Comparison of ENCODE assay signal across 15 mouse cellular contexts in genomic region chr17:54943380-54944047, GRCm38 (mm10).
DNase-seq lines count a peak whose midpoint lies in the region; ATAC-seq lines count a peak whose summit lies in the region.
"Had no signal": no experiment of that assay in that cellular context is flagged by ENCODE, and none has a peak within 500 bp of the region (broad histone marks: within the 10 kb centered on the region; RNA-seq: fewer than 3 reads in every experiment).

No protein-coding gene starts in this region.

- no peak for DNase-seq in forebrain, embryonic 10.5 days (ENCODE audit: extremely low spot score, low spot score)
- peak; percentile 4 to 12 for DNase-seq in layer of hippocampus, postnatal 10 days (ENCODE audit: low spot score in 2 of 2)
- DNase-seq in layer of hippocampus, postnatal 36 days = no peak
- peak; percentile 7 for DNase-seq in right cerebral cortex, postnatal 14 days
- DNase-seq in right cerebral cortex, postnatal 10 days (ENCODE audit: low spot score in 2 of 2) = no peak
- peak; percentile 35 for DNase-seq in retina, postnatal 1 day
- DNase-seq: B cell, adult 2 months; cerebellum, postnatal 25 days; kidney, adult 9 months; lung, postnatal 36 days had no signal

- H3K4me2 ChIP-seq in forebrain, embryonic 12.5 days = no peak overlapping the region
- H3K4me2 ChIP-seq: neural tube, embryonic 15.5 days had no signal

- H3K4me1 ChIP-seq in forebrain, embryonic 12.5 days = no peaks in the 10 kb centered on the region
- peaks cover 17% of the 10 kb centered on the region for H3K4me1 ChIP-seq in forebrain, embryonic 10.5 days
- H3K4me1 ChIP-seq: neural tube, embryonic 15.5 days had no signal

- no peak overlapping the region for H3K27ac ChIP-seq in forebrain, embryonic 12.5 days
- H3K27ac ChIP-seq in forebrain, embryonic 10.5 days = no peak overlapping the region
- H3K27ac ChIP-seq: left cerebral cortex, adult 2 months; neural tube, embryonic 15.5 days had no signal

- no peaks in the 10 kb centered on the region for H3K36me3 ChIP-seq in forebrain, embryonic 12.5 days (replicated peaks)
- H3K36me3 ChIP-seq in forebrain, embryonic 10.5 days (replicated peaks) = no peaks in the 10 kb centered on the region
- H3K36me3 ChIP-seq: neural tube, embryonic 15.5 days had no signal

- no peaks in the 10 kb centered on the region for H3K9me3 ChIP-seq in forebrain, embryonic 12.5 days
- H3K9me3 ChIP-seq in forebrain, embryonic 10.5 days = no peaks in the 10 kb centered on the region
- H3K9me3 ChIP-seq: neural tube, embryonic 15.5 days had no signal

- H3K27me3 ChIP-seq in forebrain, embryonic 12.5 days = no peaks in the 10 kb centered on the region
- H3K27me3 ChIP-seq in forebrain, embryonic 10.5 days (ENCODE audit: poor library complexity, severe bottlenecking) = no peaks in the 10 kb centered on the region
- H3K27me3 ChIP-seq: neural tube, embryonic 15.5 days had no signal

- H3K4me3 ChIP-seq in forebrain, embryonic 12.5 days (replicated peaks) = no peak overlapping the region
- H3K4me3 ChIP-seq in forebrain, embryonic 10.5 days = no peak overlapping the region
- H3K4me3 ChIP-seq: left cerebral cortex, adult 2 months; neural tube, embryonic 15.5 days had no signal

- H3K9ac ChIP-seq in forebrain, embryonic 12.5 days = no peak overlapping the region
- H3K9ac ChIP-seq: neural tube, embryonic 15.5 days had no signal

- WGBS in forebrain, embryonic 12.5 days = 46% methylated on average over 3 of the region's 3 CpGs
- WGBS in forebrain, embryonic 10.5 days = 43% methylated on average over 3 of the region's 3 CpGs

- ATAC-seq in forebrain, embryonic 12.5 days (ENCODE audit: low FRiP score) = peak; percentile 57; the same call in 1 of the 2 replicates
- ATAC-seq in erythroblast, adult 5-6 weeks (replicated peaks; ENCODE audit: low FRiP score, poor library complexity, severe bottlenecking) = no peak
- ATAC-seq: inflammation-experienced regulatory T-cells, adult 6 months had no signal

Comparison
In these comparisons a context has a peak if more than half of its experiments do, and no peak if none do; other contexts are left out.
1. DNase-seq: peak in layer of hippocampus, postnatal 10 days (2 of 2), right cerebral cortex, postnatal 14 days (single experiment) and retina, postnatal 1 day (single experiment); none in forebrain, embryonic 10.5 days (single experiment), layer of hippocampus, postnatal 36 days (0 of 2) and right cerebral cortex, postnatal 10 days (0 of 2).